Mouse (Mus musculus) liver, postnatal 0 days (tissue): ENCODE results near the gene Isyna1.

ENCODE experiments used
- CTCF ChIP-seq: sonication (generic); IDR thresholded peaks from 2 replicates; pipeline ENCODE4 v1.5.1; 2016; ENCODE audit warnings: antibody characterized with exemption, low read depth
- EP300 ChIP-seq: IDR thresholded peaks from 2 replicates; pipeline ENCODE4 v1.6.1; 2016; ENCODE audit warnings: antibody characterized with exemption, low read depth, mild to moderate bottlenecking

GRCm38 (mm10) chr8:70570360-70570759 is 23.8 kb upstream of the Isyna1 start:
- no peak for TF ChIP-seq CTCF
- TF ChIP-seq EP300: no peak
